Mouse (Mus musculus) forebrain, postnatal 0 days (tissue): ENCODE measurements around the gene Btbd9. TPM values are rescaled to one million over a fixed set of nuclear protein-coding genes. Genes with fewer than 3 reads are reported as not detected.

Experiments used
- ATAC-seq: fragments of 200-750 bp; cut with Nextera tagmentation; 2 replicates; pipeline ENCODE4 v1.8.0; 2017; ENCODE audit warnings: mild to moderate bottlenecking, moderate library complexity
- DNase-seq: peaks from one replicate; pipeline ENCODE4 v3.0.0-alpha.2; 2015
- H3K27ac ChIP-seq: fragments of 300-500 bp; sonication (generic); 2 replicates; pipeline ENCODE4 v1.5.1; 2014; ENCODE audit warnings: low read depth, mild to moderate bottlenecking, antibody characterized with exemption, low read length, moderate library complexity, mixed read lengths
- H3K27me3 ChIP-seq: fragments of 300-500 bp; sonication (generic); 2 replicates; pipeline ENCODE4 v1.6.1; 2014; ENCODE audit warnings: mild to moderate bottlenecking, low read length, mixed read lengths; ENCODE audit not compliant: insufficient read depth
- H3K36me3 ChIP-seq: fragments of 300-500 bp; sonication (generic); 2 replicates; pipeline ENCODE4 v1.6.1; 2014; ENCODE audit warnings: mild to moderate bottlenecking, moderate library complexity; ENCODE audit not compliant: insufficient read depth
- H3K4me1 ChIP-seq: fragments of 300-500 bp; sonication (generic); 2 replicates; pipeline ENCODE4 v1.6.1; 2014; ENCODE audit warnings: antibody characterized with exemption; ENCODE audit not compliant: insufficient read depth
- H3K4me2 ChIP-seq: fragments of 300-500 bp; sonication (generic); 2 replicates; pipeline ENCODE4 v1.6.1; 2014; ENCODE audit warnings: low read depth, mild to moderate bottlenecking, moderate library complexity
- H3K4me3 ChIP-seq: fragments of 300-500 bp; sonication (generic); 2 replicates; pipeline ENCODE4 v1.5.1; 2014; ENCODE audit warnings: low read depth, low read length, mixed read lengths
- H3K9ac ChIP-seq: fragments of 300-500 bp; sonication (generic); 2 replicates; pipeline ENCODE4 v1.6.1; 2014; ENCODE audit warnings: mild to moderate bottlenecking
- H3K9me3 ChIP-seq: fragments of 300-500 bp; sonication (generic); 2 replicates; pipeline ENCODE4 v1.6.1; 2016; ENCODE audit warnings: low read length
- CTCF ChIP-seq: sonication (generic); IDR thresholded peaks from 2 replicates; pipeline ENCODE4 v1.5.1; 2016; ENCODE audit warnings: antibody characterized with exemption, control low read depth, low read depth
- WGBS: fragments of 180-500 bp; shearing (Covaris S2); extraction: QIAGEN DNeasy Blood & Tissue Kit; methylation state at CpG from one replicate; pipeline ENCODE4 v1.1.7; 2014; 5-methylcytosine and 5-hydroxymethylcytosine counted together
- polyA plus RNA-seq: library from polyadenylated mRNA; unstranded; fragments of >200 nt; fragmentation: Nextera tagmentation; extraction: Ambion mirVana; gene quantifications from 2 replicates; pipeline ENCODE4 v1.2.1, GENCODE M21; 2015
- total RNA-seq: library from RNA; depleted of rRNA; stranded (reverse); fragments of >200 nt; gene quantifications from 2 replicates; pipeline ENCODE4 v1.2.3, GENCODE M21; 2014

Btbd9 gene
- total and polyA plus RNA-seq, 2 experiments from 2014 or later: 63.6 to 149 TPM

- no peak for TF ChIP-seq CTCF
- Histone ChIP-seq H3K4me2 (no peak overlapping the region), H3K27me3 (no peaks in the 10 kb centered on the region), H3K9ac (no peak overlapping the region), H3K9me3 (no peaks in the 10 kb centered on the region), H3K4me3 (no peak overlapping the region), H3K4me1 (peaks cover 29% of the 10 kb centered on the region), H3K36me3 (peaks cover 4% of the 10 kb centered on the region; the same call in 1 of the 2 replicates), H3K27ac (no peak overlapping the region)
- DNase-seq (no peak), ATAC-seq (peak; percentile 40; the same call in 1 of the 2 replicates)
- 42% methylated on average over 17 of the region's 17 CpGs for WGBS
These were observed 379.6 kb downstream of the Btbd9 start for GRCm38 (mm10) chr17:30196401-30197279.

- Histone ChIP-seq H3K9me3 (no peaks in the 10 kb centered on the region), H3K27me3 (no peaks in the 10 kb centered on the region), H3K36me3 (peaks cover 4% of the 10 kb centered on the region; the same call in 1 of the 2 replicates), H3K4me2 (no peak overlapping the region), H3K9ac (no peak overlapping the region), H3K4me3 (no peak overlapping the region), H3K4me1 (peaks cover 25% of the 10 kb centered on the region), H3K27ac (no peak overlapping the region)
- DNase-seq (no peak), ATAC-seq (no peak)
- 75% methylated on average over 21 of the region's 21 CpGs for WGBS
- no peak for TF ChIP-seq CTCF
These were observed 380.6 kb downstream of the Btbd9 start for GRCm38 (mm10) chr17:30195591-30196183.

GRCm38 (mm10) chr17:30194629-30195445, 381.5 kb downstream of the Btbd9 start:
- ATAC-seq (no peak), DNase-seq (no peak)
- 0 out of 2 replicates have a peak overlapping the region, but pooled peaks have one; percentile 54 for H3K27ac ChIP-seq
- no peak overlapping the region for H3K4me3 ChIP-seq
- no peaks in the 10 kb centered on the region for H3K9me3 ChIP-seq
- no peaks in the 10 kb centered on the region for H3K27me3 ChIP-seq
- H3K4me2 ChIP-seq: no peak overlapping the region
- H3K9ac ChIP-seq: no peak overlapping the region
- peaks cover 19% of the 10 kb centered on the region for H3K4me1 ChIP-seq
- TF ChIP-seq CTCF: peak; percentile 48
- 32% methylated on average over 11 of the region's 11 CpGs for WGBS
- H3K36me3 ChIP-seq: peaks cover 4% of the 10 kb centered on the region; the same call in 1 of the 2 replicates

DNA sequence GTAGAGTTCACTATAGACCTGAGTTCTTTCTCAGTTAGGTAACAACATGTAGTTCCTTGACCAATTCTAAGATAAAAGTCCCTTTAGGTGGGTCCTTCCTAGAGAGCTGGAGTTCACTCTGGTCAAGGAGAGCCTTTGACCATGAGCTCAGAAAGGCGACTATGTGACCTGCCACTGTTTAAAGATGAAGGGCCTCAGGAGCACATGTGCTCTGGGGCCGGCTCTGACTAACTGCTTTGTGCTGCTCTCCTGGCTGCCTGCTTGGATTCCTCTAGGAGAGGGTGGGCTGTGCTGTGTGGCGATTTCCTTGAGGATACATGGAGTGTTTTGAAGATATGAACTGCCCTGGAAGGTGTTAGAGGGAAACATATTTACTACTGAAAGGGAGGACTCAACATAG, 382.2 kb downstream of the Btbd9 start:
- DNase-seq (no peak), ATAC-seq (no peak)
- WGBS: 62% methylated on average over 3 of the region's 3 CpGs
- TF ChIP-seq CTCF: no peak
- H3K4me2 ChIP-seq: no peak overlapping the region
- H3K36me3 ChIP-seq: peaks cover 4% of the 10 kb centered on the region; the same call in 1 of the 2 replicates
- H3K9me3 ChIP-seq: no peaks in the 10 kb centered on the region
- H3K4me3 ChIP-seq: no peak overlapping the region
- peaks cover 25% of the 10 kb centered on the region for H3K4me1 ChIP-seq
- H3K9ac ChIP-seq: no peak overlapping the region
- H3K27ac ChIP-seq: no peak overlapping the region
- H3K27me3 ChIP-seq: no peaks in the 10 kb centered on the region

DNA sequence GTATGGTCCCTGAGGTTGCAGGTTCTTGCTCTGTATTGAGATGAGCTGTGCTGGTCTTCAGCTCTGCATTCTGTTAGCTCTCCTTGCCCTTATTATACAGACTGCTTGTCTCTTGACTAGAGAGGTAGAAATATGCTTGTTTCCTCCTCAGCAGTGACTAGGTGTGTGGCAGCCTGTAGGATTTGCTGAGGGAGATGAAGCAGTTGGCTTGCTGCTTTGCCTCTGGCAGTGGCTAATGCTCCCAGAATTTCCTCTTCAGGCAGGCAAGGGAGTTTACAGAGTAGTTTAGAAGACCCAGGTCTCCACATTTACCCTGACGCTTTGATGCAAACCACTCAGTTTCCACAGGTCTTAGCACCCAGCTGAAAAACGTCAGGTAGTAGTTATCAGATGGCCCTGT, 382.7 kb downstream of the Btbd9 start:
- Histone ChIP-seq H3K4me3 (no peak overlapping the region), H3K27me3 (no peaks in the 10 kb centered on the region), H3K36me3 (peaks cover 4% of the 10 kb centered on the region; the same call in 1 of the 2 replicates), H3K4me1 (peaks cover 26% of the 10 kb centered on the region), H3K4me2 (no peak overlapping the region), H3K9me3 (no peaks in the 10 kb centered on the region), H3K9ac (no peak overlapping the region), H3K27ac (no peak overlapping the region)
- WGBS: 86% methylated on average over 2 of the region's 2 CpGs
- ATAC-seq (no peak), DNase-seq (no peak)
- no peak for TF ChIP-seq CTCF

- Histone ChIP-seq H3K27ac (no peak overlapping the region), H3K36me3 (peaks cover 4% of the 10 kb centered on the region; the same call in 1 of the 2 replicates), H3K27me3 (no peaks in the 10 kb centered on the region), H3K9ac (no peak overlapping the region), H3K4me1 (peaks cover 36% of the 10 kb centered on the region), H3K9me3 (no peaks in the 10 kb centered on the region), H3K4me3 (no peak overlapping the region), H3K4me2 (no peak overlapping the region)
- ATAC-seq (no peak), DNase-seq (no peak)
- WGBS: 82% methylated on average over 26 of the region's 26 CpGs
- no peak for TF ChIP-seq CTCF
These were observed 383.8 kb downstream of the Btbd9 start for GRCm38 (mm10) chr17:30192416-30193005.
